ENCODE assay signal across 17 mouse cellular contexts in genomic region chr2:38999910-39000586, GRCm38 (mm10). TPM values are rescaled to one million over a fixed set of nuclear protein-coding genes. Genes with fewer than 3 reads are reported as not detected.
DNase-seq lines count a peak whose midpoint lies in the region; ATAC-seq lines count a peak whose summit lies in the region.
"Had no signal": no experiment of that assay in that cellular context is flagged by ENCODE, and none has a peak within 500 bp of the region (broad histone marks: within the 10 kb centered on the region; RNA-seq: fewer than 3 reads in every experiment).

No protein-coding gene starts in this region.

- ATAC-seq in liver, embryonic 11.5 days (replicated peaks; ENCODE audit: low FRiP score) = no peak
- no peak for ATAC-seq in erythroblast, adult 5-6 weeks (replicated peaks; ENCODE audit: low FRiP score, poor library complexity, severe bottlenecking)
- ATAC-seq: forebrain, postnatal 0 days had no signal

- WGBS in liver, embryonic 11.5 days = 68% methylated on average over 8 of the region's 8 CpGs

- H3K4me3 ChIP-seq in liver, embryonic 11.5 days (ENCODE audit: low read depth, low read length) = no peak overlapping the region
- H3K4me3 ChIP-seq: erythroblast, embryonic 14.5 days; heart, embryonic 12.5 days; limb, embryonic 15.5 days had no signal

- peak overlapping the region; percentile 57 for H3K27ac ChIP-seq in liver, embryonic 11.5 days (ENCODE audit: low read depth, low read length)
- H3K27ac ChIP-seq: limb, embryonic 15.5 days had no signal

- no peak overlapping the region for H3K9ac ChIP-seq in liver, embryonic 11.5 days (ENCODE audit: low read depth, low read length)
- H3K9ac ChIP-seq: forebrain, postnatal 0 days; heart, embryonic 12.5 days; limb, embryonic 15.5 days had no signal

- H3K36me3 ChIP-seq in liver, embryonic 11.5 days (ENCODE audit: control insufficient read depth, insufficient read depth, low read length) = peaks cover 41% of the 10 kb centered on the region

- peak; percentile 20 for DNase-seq in embryo, embryonic 9.5 days (ENCODE audit: extremely low spot score)
- no peak for DNase-seq in embryo, embryonic 10.5 days (ENCODE audit: low spot score)
- peak; percentile 39 for DNase-seq in 3134 (ENCODE audit: extremely low read depth, insufficient read length, low spot score)
- peak; percentile 64 for DNase-seq in ZHBTc4 (ENCODE audit: low read depth, low spot score)
- DNase-seq in liver, embryonic 11.5 days (ENCODE audit: low spot score) = no peak
- DNase-seq in thymus, postnatal 14 days = no peak
- DNase-seq in cerebellum, postnatal 14 days = no peak
- DNase-seq: B cell, adult 2 months; forebrain, postnatal 0 days; gastrocnemius, postnatal 14 days; lung, postnatal 14 days; thymus, adult 2 months had no signal

- H3K27me3 ChIP-seq in liver, embryonic 11.5 days (replicated peaks; ENCODE audit: control insufficient read depth, insufficient read depth, low read length) = no peaks in the 10 kb centered on the region
- H3K27me3 ChIP-seq: heart, embryonic 12.5 days; limb, embryonic 15.5 days had no signal

- H3K4me1 ChIP-seq in liver, embryonic 11.5 days (replicated peaks; ENCODE audit: control insufficient read depth, insufficient read depth, low read length) = peaks cover 33% of the 10 kb centered on the region

- H3K9me3 ChIP-seq in liver, embryonic 11.5 days (ENCODE audit: control insufficient read depth, low read length) = no peaks in the 10 kb centered on the region
- H3K9me3 ChIP-seq: heart, embryonic 12.5 days; limb, embryonic 15.5 days had no signal

- no peak overlapping the region for H3K4me2 ChIP-seq in liver, embryonic 11.5 days
- H3K4me2 ChIP-seq: heart, embryonic 12.5 days; limb, embryonic 15.5 days; midbrain, embryonic 11.5 days had no signal

RNA-seq across cellular contexts. Expression of gene Wdr38, which starts 2.8 kb away (rescaled TPM):
- 1.4 TPM in 2 replicates for polyA plus RNA-seq in liver, embryonic 11.5 days (2014; fragmentation: Nextera tagmentation; extraction: Ambion mirVana)
- total RNA-seq in erythroblast, adult 5-6 weeks (2015; ENCODE audit: low replicate concordance) = 0.19 TPM in 1 of 2 replicates, not detected in the other
- total RNA-seq in erythroblast, adult 5-6 weeks (2017; ENCODE audit: low replicate concordance) = not detected in 2 replicates
- polyA plus RNA-seq: erythroblast, embryonic 14.5 days had no signal

RNA-seq across cellular contexts. Expression of gene Arpc5l, which starts 5.1 kb away (rescaled TPM):
- polyA plus RNA-seq in liver, embryonic 11.5 days (2014; fragmentation: Nextera tagmentation; extraction: Ambion mirVana) = 113 and 128 TPM in 2 replicates
- 25.6 and 27.8 TPM in 2 replicates for total RNA-seq in erythroblast, adult 5-6 weeks (2015; ENCODE audit: low replicate concordance)
- 13.5 and 14.1 TPM in 2 replicates for total RNA-seq in erythroblast, adult 5-6 weeks (2017; ENCODE audit: low replicate concordance)

RNA-seq across cellular contexts. Expression of gene Rpl35, which starts 5.4 kb away (rescaled TPM):
- 1,321 and 1,382 TPM in 2 replicates for polyA plus RNA-seq in liver, embryonic 11.5 days (2014; fragmentation: Nextera tagmentation; extraction: Ambion mirVana)
- 144 and 170 TPM in 2 replicates for total RNA-seq in erythroblast, adult 5-6 weeks (2015; ENCODE audit: low replicate concordance)
- 142 and 181 TPM in 2 replicates for total RNA-seq in erythroblast, adult 5-6 weeks (2017; ENCODE audit: low replicate concordance)

Comparison
In these comparisons a context has a peak if more than half of its experiments do, and no peak if none do; other contexts are left out.
1. DNase-seq: peak in embryo, embryonic 9.5 days (single experiment), 3134 (single experiment) and ZHBTc4 (single experiment); none in embryo, embryonic 10.5 days (single experiment), liver, embryonic 11.5 days (single experiment), thymus, postnatal 14 days (single experiment) and cerebellum, postnatal 14 days (0 of 2).